Comparison of ENCODE assay signal across 20 mouse cellular contexts in the genomic region with DNA sequence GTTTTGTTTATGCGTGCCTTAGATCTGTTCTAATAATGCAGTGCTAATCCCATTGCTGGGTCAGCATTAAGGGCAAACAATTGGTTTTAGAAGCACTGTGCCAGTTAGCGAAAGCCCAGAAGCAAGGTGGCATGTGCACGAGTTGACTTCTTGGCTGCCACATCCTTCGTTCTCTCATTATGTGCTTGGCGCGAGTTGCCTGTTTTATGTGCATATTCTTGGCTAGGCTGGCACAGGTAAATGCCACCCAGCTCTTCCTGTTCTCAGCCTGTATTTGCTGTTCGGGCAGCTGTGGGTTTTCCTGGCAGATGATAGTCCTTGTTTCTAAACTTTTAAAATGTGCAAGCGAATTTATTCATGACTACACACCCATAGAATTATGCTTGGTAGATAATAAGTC.
DNase-seq lines count a peak whose midpoint lies in the region; ATAC-seq and TF ChIP-seq lines count a peak whose summit lies in the region.
"Had no signal": no experiment of that assay in that cellular context is flagged by ENCODE, and none has a peak within 500 bp of the region (broad histone marks: within the 10 kb centered on the region; RNA-seq: fewer than 3 reads in every experiment).

No protein-coding gene starts in this region.

- ATAC-seq in kidney, embryonic 15.5 days (replicated peaks; ENCODE audit: low FRiP score) = no peak
- ATAC-seq: liver, embryonic 12.5 days had no signal

- H3K9me3 ChIP-seq in kidney, embryonic 15.5 days (replicated peaks) = no peaks in the 10 kb centered on the region
- H3K9me3 ChIP-seq: forebrain, embryonic 12.5 days; heart, embryonic 15.5 days; liver, embryonic 12.5 days; midbrain, embryonic 10.5 days; neural tube, embryonic 15.5 days had no signal

- no peak overlapping the region for H3K4me2 ChIP-seq in kidney, embryonic 15.5 days
- H3K4me2 ChIP-seq: forebrain, embryonic 12.5 days; heart, embryonic 15.5 days; liver, embryonic 12.5 days; lung, embryonic 14.5 days; neural tube, embryonic 15.5 days had no signal

- TF ChIP-seq CTCF in cerebellum, adult 2 months (IDR thresholded peaks at IDR 0.05; ENCODE audit: borderline replicate concordance, insufficient read depth, low read depth, low read length) = no peak

- no peaks in the 10 kb centered on the region for H3K36me3 ChIP-seq in kidney, embryonic 15.5 days
- H3K36me3 ChIP-seq: forebrain, embryonic 12.5 days; heart, embryonic 15.5 days; liver, embryonic 12.5 days; midbrain, embryonic 10.5 days; neural tube, embryonic 15.5 days had no signal

- H3K27me3 ChIP-seq in cerebellum, adult 2 months (ENCODE audit: control insufficient read depth, insufficient read depth, low read length) = no peaks in the 10 kb centered on the region
- no peaks in the 10 kb centered on the region for H3K27me3 ChIP-seq in kidney, embryonic 15.5 days
- H3K27me3 ChIP-seq: CH12.LX; forebrain, embryonic 12.5 days; heart, embryonic 15.5 days; liver, embryonic 12.5 days; neural tube, embryonic 15.5 days had no signal

- no peak overlapping the region for H3K27ac ChIP-seq in cerebellum, adult 2 months (ENCODE audit: insufficient read depth, low read length)
- no peak overlapping the region for H3K27ac ChIP-seq in kidney, embryonic 15.5 days
- H3K27ac ChIP-seq: forebrain, embryonic 12.5 days; heart, adult 2 months; heart, embryonic 15.5 days; liver, embryonic 12.5 days; midbrain, embryonic 10.5 days; neural tube, embryonic 15.5 days had no signal

- H3K4me3 ChIP-seq in cerebellum, adult 2 months (replicated peaks; ENCODE audit: insufficient read depth, low read depth, low read length) = no peak overlapping the region
- H3K4me3 ChIP-seq in kidney, embryonic 15.5 days (replicated peaks) = no peak overlapping the region
- H3K4me3 ChIP-seq: forebrain, embryonic 12.5 days; heart, adult 2 months; heart, embryonic 15.5 days; liver, embryonic 12.5 days; midbrain, embryonic 10.5 days; myocyte; neural tube, embryonic 15.5 days had no signal

- 30% methylated on average over 8 of the region's 8 CpGs for WGBS in cerebellum, adult 2 months
- 97% methylated on average over 8 of the region's 8 CpGs for WGBS in kidney, embryonic 15.5 days

- H3K4me1 ChIP-seq in cerebellum, adult 2 months (ENCODE audit: control insufficient read depth, insufficient read depth, low read length) = no peaks in the 10 kb centered on the region
- 0 out of 2 replicates have a peak, but pooled peaks cover 3% of the 10 kb centered on the region for H3K4me1 ChIP-seq in kidney, embryonic 15.5 days
- H3K4me1 ChIP-seq: heart, embryonic 15.5 days; liver, embryonic 12.5 days; neural tube, embryonic 15.5 days had no signal

- H3K9ac ChIP-seq in kidney, embryonic 15.5 days = no peak overlapping the region
- H3K9ac ChIP-seq: forebrain, embryonic 12.5 days; heart, embryonic 15.5 days; liver, embryonic 12.5 days; lung, embryonic 14.5 days; neural tube, embryonic 15.5 days had no signal

- peak; percentile 14 to 44 for DNase-seq in cerebellum, adult 2 months
- DNase-seq in cerebellum, postnatal 4 days (ENCODE audit: low spot score in 2 of 2) = no peak
- DNase-seq in kidney, adult 9 months = peak; percentile 16
- DNase-seq in cerebellum, adult 8-10 months = peak; percentile 5
- peak; percentile 86 for DNase-seq in gonadal fat pad, adult 2 months (ENCODE audit: low read depth)
- no peak for DNase-seq in adrenal gland, postnatal 14 days
- DNase-seq in gastrocnemius, adult 18-20 months (ENCODE audit: low spot score) = no peak
- DNase-seq: heart, adult 2 months; lung, embryonic 14.5 days; lung, postnatal 4 days; right cerebral cortex, adult 18-20 months; thymus, adult 18-20 months had no signal

- no peak for TF ChIP-seq POLR2A in cerebellum, adult 2 months (IDR thresholded peaks at IDR 0.05; ENCODE audit: borderline replicate concordance, insufficient read depth, low read length)

Comparison
In these comparisons a context has a peak if more than half of its experiments do, and no peak if none do; other contexts are left out.
1. DNase-seq: peak in cerebellum, adult 2 months (2 of 2), kidney, adult 9 months (single experiment), cerebellum, adult 8-10 months (single experiment) and gonadal fat pad, adult 2 months (single experiment); none in cerebellum, postnatal 4 days (0 of 2), adrenal gland, postnatal 14 days (single experiment) and gastrocnemius, adult 18-20 months (single experiment).